Mouse (Mus musculus) telencephalon, adult 2 months (tissue): ENCODE results near the gene Ube3b.

Source experiments
- DNase-seq: peaks from one replicate; pipeline ENCODE4 v3.0.0-alpha.2; 2011; ENCODE audit warnings: low read depth, low spot score

Ube3b gene

DNA sequence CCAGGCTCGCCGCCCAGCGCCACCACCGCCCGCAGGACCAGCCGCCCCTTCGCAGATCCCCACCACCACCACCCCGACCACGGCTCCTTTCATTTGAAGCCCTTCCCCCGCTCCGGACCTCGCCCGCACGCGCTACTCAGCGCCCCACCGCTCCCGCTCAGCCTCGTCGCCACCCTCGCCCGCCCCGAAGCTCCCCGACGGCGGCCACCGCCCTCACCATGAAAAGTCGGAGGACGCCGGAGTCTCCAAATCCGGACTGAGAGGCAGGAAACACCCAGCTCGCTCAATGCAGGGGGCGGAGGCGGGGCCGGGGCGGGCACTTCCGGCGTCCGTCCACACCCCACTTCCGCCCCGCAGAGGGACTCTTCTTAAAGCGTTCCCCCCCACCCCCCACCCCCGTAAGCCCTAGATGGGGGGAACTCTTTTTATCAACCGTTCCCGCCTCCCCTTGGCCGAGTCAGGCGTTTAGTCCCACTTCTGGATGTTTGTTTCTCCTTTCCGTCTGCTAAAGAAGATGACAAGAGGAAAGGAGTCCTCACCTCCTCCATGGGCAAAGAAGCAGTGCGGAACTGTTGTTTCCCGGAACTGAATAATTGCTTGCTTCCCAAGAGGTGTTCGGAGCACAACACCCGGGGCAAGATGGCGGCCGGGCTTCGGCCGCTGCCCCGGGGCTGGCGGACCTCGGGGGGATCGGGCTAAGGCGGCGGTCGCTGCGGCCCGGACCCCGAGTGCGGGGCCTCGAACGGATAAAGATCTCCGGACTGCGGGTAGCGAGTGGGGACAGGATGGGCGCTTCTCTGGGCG lies at the start of gene Ube3b, which contains the start of gene Kctd10:
TSS of gene Ube3b (plus strand) at position 399 of the 804 bp plus-strand sequence.
TSS of gene Kctd10 (minus strand) at position 300 of the 804 bp plus-strand sequence.
- DNase-seq = peak; percentile 89

DNA sequence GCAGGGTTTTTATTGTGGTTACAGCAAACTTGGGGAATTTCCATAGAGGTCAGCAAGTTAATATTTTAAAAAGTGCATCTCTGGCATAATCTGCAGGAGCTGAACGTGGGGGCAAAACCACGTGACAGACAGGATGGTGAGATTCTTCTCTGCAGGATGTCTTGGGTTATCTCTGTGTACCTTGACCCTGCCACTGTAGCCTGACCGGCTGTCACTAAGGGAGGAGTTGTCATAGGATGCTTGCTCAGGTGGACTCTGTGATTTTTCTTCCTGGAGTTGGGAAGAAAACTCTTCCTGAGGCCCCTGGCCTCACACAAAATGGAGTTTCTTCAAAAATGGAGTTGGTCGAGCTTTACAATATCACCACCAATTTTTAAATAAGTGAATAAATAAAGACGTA lies 37.4 kb upstream of the Ube3b start:
- no peak for DNase-seq

- DNase-seq = no peak
Measured at GRCm38 (mm10) chr5:114343612-114344011, 36.8 kb upstream of the Ube3b start.

GRCm38 (mm10) chr5:114345538-114345937 lies 34.9 kb upstream of the Ube3b start:
- no peak for DNase-seq

DNA sequence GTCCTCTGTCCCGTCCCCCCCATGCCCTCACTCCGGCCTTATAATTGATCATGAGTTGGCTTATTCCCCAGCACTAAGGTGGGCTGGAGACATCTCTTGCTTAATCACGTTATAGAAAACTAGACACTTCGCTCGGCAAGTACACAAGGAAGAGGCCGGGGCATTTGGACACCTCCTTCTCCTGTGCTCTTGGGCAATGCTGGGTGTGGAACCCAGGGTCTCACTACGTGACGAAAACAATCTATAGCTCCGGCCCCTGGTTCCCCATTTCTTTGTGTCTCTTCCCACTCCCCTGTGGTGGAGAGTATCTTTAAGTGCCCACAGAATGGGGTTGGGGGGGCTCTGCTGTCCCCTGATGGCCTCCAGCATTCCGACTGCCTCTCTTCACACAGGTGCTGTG lies 33.4 kb upstream of the Ube3b start:
- DNase-seq = no peak

DNA sequence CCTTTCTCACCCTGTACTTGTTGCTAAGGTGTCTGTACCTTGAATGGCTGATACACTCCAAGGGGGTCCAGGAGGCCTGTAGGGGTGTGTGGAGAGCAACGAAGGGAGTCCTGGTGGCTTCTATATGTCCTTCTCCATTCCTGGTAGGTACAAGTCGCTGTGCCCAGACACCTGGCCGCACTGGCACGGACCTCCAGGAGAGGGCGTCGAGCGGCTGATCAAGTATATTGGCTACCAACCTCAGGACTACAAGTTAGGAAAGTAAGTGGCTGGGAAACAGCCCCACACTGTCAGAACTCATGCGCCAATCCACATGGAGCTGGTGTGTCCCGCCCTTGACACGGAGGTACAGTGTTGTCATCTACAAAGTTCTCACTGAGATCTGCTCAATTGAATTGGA lies 28.9 kb upstream of the Ube3b start:
- no peak for DNase-seq

DNA sequence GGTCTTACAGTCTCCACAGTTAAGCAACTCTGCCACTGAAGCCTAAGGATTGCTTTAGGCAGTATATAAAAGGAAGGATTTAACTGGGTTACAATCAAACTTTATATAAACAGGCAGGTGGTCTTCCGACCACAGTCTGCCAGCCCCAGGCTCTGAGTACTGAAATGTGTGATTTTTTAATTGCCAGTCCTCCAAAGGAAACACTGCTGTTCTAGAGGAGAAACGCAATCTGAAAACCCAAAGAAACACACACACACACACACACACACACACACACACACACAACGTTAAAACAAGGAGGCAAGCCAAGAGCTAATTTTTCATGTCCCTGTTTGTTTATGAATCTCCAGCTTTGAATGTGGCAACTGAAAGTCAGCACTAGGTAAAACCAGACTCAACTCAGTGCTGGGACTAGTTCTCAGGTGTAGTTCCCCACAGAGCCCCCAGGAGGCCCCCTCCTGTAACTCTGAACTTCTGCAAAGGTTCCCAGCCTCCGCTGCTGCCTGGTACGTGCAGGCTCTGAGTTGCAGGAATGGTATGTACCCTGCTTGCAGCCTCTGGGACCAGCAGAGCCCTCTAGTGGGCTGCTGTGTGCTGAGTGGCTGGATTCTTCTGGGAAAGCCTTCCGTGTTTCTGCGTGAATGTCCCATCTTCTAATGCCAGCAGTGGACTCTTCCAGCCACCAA lies 24.0 kb upstream of the Ube3b start:
- DNase-seq = peak; percentile 65

GRCm38 (mm10) chr5:114356936-114357751 lies 23.3 kb upstream of the Ube3b start:
- DNase-seq = peak; percentile 60

- DNase-seq = peak; percentile 84
Measured at GRCm38 (mm10) chr5:114358833-114359232, 21.6 kb upstream of the Ube3b start.

DNA sequence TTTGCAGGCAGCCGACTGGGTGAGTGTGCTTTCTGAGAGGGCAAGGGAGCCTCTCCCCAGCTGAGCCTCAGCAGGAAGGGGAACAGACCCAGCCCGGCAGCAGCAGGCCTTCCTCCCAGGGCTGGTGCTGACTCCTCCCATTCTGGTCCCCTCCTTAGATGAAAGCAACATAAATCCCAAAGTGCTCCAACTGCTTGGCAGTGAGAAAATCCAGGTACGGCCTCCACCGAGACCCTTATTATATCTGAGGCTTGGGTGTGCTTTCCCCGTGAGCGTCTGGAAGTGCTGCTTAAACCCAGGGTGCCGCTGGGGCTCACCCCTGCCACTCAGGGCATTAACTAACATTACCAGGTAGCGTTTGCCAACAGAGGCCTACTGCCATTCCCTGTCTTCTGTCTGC lies 20.8 kb upstream of the Ube3b start:
- no peak for DNase-seq

DNA sequence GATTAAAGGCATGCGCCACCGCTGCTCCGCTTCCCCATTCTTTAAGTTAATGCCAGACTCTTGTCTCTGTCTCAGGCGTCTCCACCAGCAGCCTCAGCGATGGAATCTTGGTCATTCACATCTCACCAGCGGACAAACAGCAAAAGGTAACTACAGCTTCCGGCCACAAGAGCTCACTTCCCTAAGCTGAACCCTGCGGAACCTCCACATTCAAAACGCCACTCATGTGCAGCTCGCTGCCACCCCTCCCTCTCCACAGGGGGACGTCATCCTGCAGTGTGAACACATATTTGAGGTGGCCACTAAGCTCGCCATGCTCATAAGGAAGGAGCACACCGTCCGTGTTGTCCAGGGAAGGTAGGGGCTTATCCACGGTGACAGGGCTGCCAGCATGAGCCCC lies 19.4 kb upstream of the Ube3b start:
- no peak for DNase-seq

DNA sequence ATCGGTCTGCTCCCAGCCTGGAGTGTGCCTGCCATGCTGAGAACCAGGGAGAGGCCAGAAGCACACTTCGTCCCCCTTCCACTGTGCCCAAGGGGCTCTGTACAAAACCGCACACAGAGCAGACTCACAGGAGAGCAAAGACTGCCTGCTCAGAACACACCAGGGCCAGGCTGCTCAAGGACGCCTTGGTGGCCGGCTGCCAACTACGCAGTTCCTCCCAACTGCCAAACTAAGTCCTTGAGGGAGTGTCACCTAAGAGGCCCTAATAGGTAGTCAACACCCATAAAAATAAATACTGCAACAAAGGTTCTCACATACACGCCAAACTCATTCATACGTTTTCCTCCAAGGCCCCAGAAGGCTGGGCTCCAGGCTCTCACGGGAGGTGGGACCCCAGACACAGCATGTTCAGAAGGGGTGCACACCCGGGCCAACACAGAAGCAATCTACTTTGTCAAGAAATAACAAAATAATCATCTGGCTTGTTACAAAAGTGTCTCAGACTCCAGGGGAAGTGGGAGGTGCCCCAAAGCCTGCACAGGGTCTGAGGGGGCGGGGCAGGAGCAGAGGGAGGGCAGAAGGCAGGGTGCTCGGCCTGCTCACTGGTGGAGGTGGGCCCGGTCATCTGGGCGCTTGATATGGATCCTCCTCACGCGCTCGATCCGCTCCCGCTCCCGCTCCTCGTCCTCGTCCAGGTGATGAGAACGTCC lies 15.2 kb upstream of the Ube3b start:
- DNase-seq = no peak

DNA sequence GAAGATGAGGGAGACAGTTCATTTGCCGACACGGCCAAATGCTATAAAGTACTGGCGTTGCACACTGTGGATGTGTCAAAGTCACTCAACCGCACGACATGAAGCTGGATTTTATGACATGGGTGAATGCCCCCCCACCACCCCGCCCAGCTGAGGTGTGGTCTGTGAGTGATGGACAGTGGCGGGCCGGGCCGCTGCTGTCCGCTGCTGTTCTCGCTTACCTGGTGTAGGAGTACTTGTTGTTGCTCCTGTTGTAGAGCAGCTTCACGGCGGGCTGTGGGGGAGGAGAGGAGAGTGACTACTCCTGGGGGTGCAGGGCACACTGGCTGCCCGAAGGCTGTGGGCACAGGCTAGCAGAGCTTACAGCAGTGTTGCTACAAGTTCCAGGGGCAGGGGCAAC lies 12.3 kb upstream of the Ube3b start:
- DNase-seq = no peak

- no peak for DNase-seq
Measured at GRCm38 (mm10) chr5:114368803-114369496, 11.5 kb upstream of the Ube3b start.

DNA sequence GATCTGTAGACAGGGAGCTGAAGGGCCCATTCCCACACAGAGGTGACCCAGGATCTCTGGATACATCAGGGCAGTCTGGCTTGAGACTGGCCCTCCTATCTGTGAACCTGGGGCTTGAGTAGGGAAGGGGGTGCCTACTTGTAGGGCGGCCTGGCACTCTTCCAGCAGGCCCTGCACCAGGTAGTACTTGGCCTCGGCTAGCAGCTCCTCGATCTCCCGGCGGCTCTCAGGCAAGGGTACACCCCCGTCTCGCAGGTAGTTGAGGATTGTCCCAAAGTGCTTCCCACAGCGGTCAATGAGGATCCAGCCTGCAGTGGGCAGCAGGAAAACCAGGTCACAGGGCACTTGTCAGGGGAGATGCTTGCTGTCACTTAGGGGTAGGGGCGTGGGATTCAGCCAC lies 10.5 kb upstream of the Ube3b start:
- DNase-seq = no peak

DNA sequence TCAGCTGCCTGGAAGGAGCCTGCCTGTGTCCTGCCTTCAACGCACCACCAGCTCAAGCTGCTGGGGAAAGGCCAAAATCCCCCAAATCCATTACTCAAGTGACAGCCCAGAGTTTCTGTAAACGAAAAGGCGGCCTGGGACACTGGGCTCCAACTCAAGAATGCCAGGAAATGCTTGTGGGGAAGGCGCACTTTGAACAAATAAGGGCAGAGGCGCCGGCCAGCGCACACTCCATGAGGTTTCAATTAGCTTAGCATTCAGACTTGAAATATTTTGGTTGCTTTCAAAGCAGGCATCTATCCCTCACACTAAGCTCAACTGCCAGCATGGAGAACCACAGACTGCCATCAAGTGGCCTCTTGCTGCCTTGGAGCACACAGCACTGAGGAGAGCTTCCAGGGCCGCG lies 10.0 kb upstream of the Ube3b start:
- no peak for DNase-seq

DNA sequence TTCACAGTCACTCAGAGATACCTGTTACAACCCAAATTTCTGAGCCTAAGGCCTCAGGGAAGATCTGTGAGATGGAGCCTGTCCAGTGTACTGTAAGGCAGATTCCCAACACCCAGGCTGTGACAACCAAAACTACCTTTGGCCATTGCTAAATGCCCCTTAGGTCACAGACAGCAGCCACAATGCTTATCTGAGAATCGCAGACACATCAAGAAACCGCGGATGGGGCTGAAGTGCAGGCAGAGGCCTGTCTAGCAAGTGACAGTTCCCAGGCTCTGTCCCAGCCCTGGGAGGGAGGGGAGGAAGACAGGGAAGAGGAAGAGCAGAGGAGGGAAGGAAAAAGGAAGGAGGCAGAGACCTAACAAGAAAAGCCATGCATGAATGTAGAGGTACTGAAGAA lies 9.1 kb upstream of the Ube3b start:
- no peak for DNase-seq

GRCm38 (mm10) chr5:114371731-114372473 lies 8.5 kb upstream of the Ube3b start:
- DNase-seq = no peak

- no peak for DNase-seq
Measured at GRCm38 (mm10) chr5:114372565-114372964, 7.8 kb upstream of the Ube3b start.

- DNase-seq = no peak
Measured at GRCm38 (mm10) chr5:114373174-114373573, 7.2 kb upstream of the Ube3b start.
